Mouse (Mus musculus) hindbrain, embryonic 11.5 days (tissue): ENCODE measurements around the gene Ldlr. TPM values are rescaled to one million over a fixed set of nuclear protein-coding genes. Genes with fewer than 3 reads are reported as not detected.
"Not testable (repeated sequence)": the region's sequence is repeated elsewhere in the genome, so short reads cannot be mapped to it uniquely, and the experiment has no call there.

Experiments used
- ATAC-seq: fragments of 200-750 bp; cut with Nextera tagmentation; 2 replicates; pipeline ENCODE4 v1.8.0; 2017; ENCODE audit warnings: mild to moderate bottlenecking, moderate TSS enrichment, moderate library complexity; ENCODE audit not compliant: low FRiP score
- DNase-seq: peaks from one replicate; pipeline ENCODE4 v3.0.0-alpha.2; 2015; ENCODE audit warnings: low spot score
- H3K27ac ChIP-seq: fragments of 300-500 bp; sonication (generic); 2 replicates; pipeline ENCODE4 v1.5.1; 2014; ENCODE audit warnings: mild to moderate bottlenecking, low read depth, low read length
- H3K27me3 ChIP-seq: fragments of 300-500 bp; sonication (generic); 2 replicates; pipeline ENCODE4 v1.6.1; 2014; ENCODE audit warnings: mild to moderate bottlenecking, low read length, moderate library complexity, mixed read lengths; ENCODE audit not compliant: control insufficient read depth, insufficient read depth
- H3K36me3 ChIP-seq: fragments of 300-500 bp; sonication (generic); 2 replicates; pipeline ENCODE4 v1.6.1; 2014; ENCODE audit warnings: mild to moderate bottlenecking, low read length, moderate library complexity, mixed read lengths; ENCODE audit not compliant: control insufficient read depth, insufficient read depth
- H3K4me1 ChIP-seq: fragments of 300-500 bp; sonication (generic); replicated peaks from 2 replicates; pipeline ENCODE4 v1.6.1; 2014; ENCODE audit warnings: low read length, mixed read lengths; ENCODE audit not compliant: control insufficient read depth, insufficient read depth
- H3K4me2 ChIP-seq: fragments of 300-500 bp; sonication (generic); replicated peaks from 2 replicates; pipeline ENCODE4 v1.6.1; 2014; ENCODE audit warnings: mild to moderate bottlenecking, low read depth, low read length
- H3K4me3 ChIP-seq: fragments of 300-500 bp; sonication (generic); 2 replicates; pipeline ENCODE4 v1.5.1; 2014; ENCODE audit warnings: low read depth, low read length
- H3K9ac ChIP-seq: fragments of 300-500 bp; sonication (generic); 2 replicates; pipeline ENCODE4 v1.6.1; 2014; ENCODE audit warnings: low read depth, low read length
- H3K9me3 ChIP-seq: fragments of 300-500 bp; sonication (generic); 2 replicates; pipeline ENCODE4 v1.6.1; 2016; ENCODE audit warnings: low read length; ENCODE audit not compliant: control insufficient read depth
- WGBS: fragments of 180-500 bp; shearing (Covaris S2); extraction: QIAGEN DNeasy Blood & Tissue Kit; methylation state at CpG from one replicate; pipeline ENCODE4 v1.1.7; 2014; 5-methylcytosine and 5-hydroxymethylcytosine counted together
- polyA plus RNA-seq: library from polyadenylated mRNA; unstranded; fragments of >200 nt; fragmentation: Nextera tagmentation; extraction: Ambion mirVana; gene quantifications from 2 replicates; pipeline ENCODE4 v1.2.1, GENCODE M21; 2014

Ldlr gene
- polyA plus RNA-seq, 1 experiment from 2014 or later = 17.9 TPM

DNA sequence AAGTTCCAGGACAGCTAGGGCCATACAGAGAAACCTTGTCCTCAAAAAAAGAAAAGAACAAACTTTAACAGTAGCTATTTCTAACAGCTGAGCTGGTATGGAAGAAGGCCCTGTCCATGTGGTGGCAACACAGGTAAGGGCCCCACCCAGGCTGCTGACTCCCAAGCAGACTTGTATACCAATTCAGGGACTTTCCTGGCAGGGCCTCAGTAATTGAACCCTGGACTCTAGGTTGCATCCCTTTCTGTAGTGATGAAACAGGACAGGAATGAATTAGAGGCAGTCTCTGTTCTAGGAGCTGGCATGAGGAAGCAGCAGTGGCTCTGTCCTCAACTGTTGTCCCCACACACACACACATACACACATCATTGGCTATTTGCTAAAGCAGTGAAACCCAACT lies 29.2 kb upstream of the Ldlr start:
- 0 out of 2 replicates have a peak, but pooled peaks cover 14% of the 10 kb centered on the region for H3K36me3 ChIP-seq
- H3K4me2 ChIP-seq = no peak overlapping the region
- H3K4me3 ChIP-seq = no peak overlapping the region

DNA sequence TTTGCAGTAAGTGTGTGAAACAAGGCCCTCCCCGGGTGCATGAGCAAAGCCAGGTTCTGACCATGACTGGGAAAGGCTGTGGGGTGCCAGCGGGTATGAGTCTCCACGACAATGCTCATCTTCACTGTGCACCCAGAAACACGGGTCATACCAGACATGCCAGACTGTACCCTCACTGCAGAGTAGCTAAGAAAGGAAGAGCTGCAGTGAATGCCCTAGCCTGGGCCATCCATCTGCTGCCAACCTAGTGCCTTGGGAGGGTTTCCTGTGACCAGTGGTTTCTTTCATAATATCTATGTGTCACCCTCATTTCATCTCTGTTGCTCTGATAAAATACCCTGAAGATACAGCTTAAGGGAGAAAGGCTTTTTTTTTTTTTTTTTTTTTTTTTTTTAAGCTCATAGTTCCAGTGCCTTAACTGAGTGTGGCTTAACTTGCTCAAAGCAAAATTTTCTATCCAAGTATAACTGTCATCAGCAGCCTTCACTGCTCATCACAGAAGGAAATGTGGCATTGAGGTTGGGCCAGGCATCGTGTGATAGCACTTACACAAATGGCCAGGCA lies 28.0 kb upstream of the Ldlr start:
- WGBS = 90% methylated on average over 5 of the region's 5 CpGs
- no peak overlapping the region for H3K27ac ChIP-seq
- no peaks in the 10 kb centered on the region for H3K9me3 ChIP-seq
- H3K27me3 ChIP-seq = no peaks in the 10 kb centered on the region
- H3K36me3 ChIP-seq = 0 out of 2 replicates have a peak, but pooled peaks cover 14% of the 10 kb centered on the region
- H3K4me3 ChIP-seq = no peak overlapping the region
- no peak for ATAC-seq
- no peak for DNase-seq
- no peaks in the 10 kb centered on the region for H3K4me1 ChIP-seq
- no peak overlapping the region for H3K4me2 ChIP-seq
- no peak overlapping the region for H3K9ac ChIP-seq

More for the DNA sequence above, 29.2 kb upstream of the Ldlr start:
- Histone ChIP-seq H3K27ac (no peak overlapping the region), H3K27me3 (no peaks in the 10 kb centered on the region), H3K4me1 (no peaks in the 10 kb centered on the region), H3K9me3 (no peaks in the 10 kb centered on the region), H3K9ac (no peak overlapping the region)
- DNase-seq (no peak), ATAC-seq (no peak)

DNA sequence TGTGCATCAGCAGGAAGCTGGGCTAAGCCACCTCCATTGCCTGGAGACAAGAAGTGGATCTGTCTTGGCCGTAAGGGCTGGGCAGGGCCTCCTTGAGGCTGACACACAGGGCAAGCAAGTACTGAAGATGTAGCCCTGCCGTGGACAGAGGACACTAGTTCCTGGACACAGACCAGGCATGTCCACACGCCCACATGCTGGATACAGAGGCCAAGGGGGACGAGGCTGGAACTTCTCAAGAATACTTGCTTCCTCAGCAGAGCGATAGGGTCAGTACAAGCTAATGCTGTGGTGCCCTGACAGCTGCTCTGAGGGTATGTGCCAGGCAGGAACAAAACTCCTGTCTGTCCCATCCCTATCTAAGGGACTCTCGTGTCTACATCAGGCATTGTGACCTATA lies 26.2 kb upstream of the Ldlr start:
- Histone ChIP-seq H3K9me3 (no peaks in the 10 kb centered on the region), H3K4me2 (no peak overlapping the region), H3K9ac (no peak overlapping the region), H3K27me3 (no peaks in the 10 kb centered on the region), H3K27ac (no peak overlapping the region), H3K4me1 (no peaks in the 10 kb centered on the region), H3K36me3 (peaks cover 14% of the 10 kb centered on the region; the same call in 1 of the 2 replicates), H3K4me3 (no peak overlapping the region)
- no peak for ATAC-seq
- no peak for DNase-seq
- WGBS = 83% methylated on average over 6 of the region's 6 CpGs

DNA sequence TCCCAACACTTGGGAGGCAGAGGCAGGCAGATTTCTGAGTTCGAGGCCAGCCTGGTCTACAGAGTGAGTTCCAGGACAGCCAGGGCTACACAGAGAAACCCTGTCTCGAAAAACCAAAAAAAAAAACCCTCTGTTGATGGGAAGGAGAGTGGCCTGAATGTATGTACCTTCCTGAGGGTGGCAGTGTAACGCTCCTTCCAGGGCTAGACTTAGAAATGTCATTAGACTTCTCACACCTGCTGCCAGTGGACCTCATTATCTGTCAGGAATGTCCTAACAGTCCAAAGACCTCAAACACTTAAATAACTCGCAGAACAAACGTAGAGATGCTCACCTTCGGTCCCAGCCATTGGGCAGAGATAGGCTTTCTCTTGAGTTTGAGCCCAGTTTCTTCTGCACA lies 24.0 kb upstream of the Ldlr start:
- H3K4me1 ChIP-seq = not testable (repeated sequence)

DNA sequence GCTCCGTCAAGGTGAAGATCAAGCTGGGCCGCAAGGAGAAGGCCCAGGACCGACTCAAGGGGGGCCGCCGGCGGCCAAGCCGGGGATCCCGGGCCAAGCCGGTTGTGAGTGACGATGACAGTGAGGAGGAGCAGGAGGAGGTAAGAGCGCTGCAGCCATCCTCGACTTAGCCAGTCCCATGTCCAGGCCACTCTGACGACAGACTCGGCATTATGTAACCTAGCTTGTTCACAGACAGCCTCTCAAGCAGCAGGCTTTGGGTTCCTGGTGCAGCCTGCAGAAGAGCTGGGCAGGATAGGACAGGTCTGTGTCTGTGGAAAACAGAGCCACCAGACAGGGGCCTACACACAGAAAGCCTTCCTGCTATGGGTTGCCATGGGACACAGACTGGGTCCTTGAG lies 22.2 kb upstream of the Ldlr start:
- no peak overlapping the region for H3K4me3 ChIP-seq
- H3K9me3 ChIP-seq = no peaks in the 10 kb centered on the region
- no peak overlapping the region for H3K27ac ChIP-seq
- no peak overlapping the region for H3K4me2 ChIP-seq
- no peaks in the 10 kb centered on the region for H3K27me3 ChIP-seq
- DNase-seq (no peak), ATAC-seq (no peak)
- whole genome bisulfite sequencing = 96% methylated on average over 14 of the region's 14 CpGs
- peaks cover 19% of the 10 kb centered on the region; the same call in 1 of the 2 replicates for H3K36me3 ChIP-seq
- H3K4me1 ChIP-seq = no peaks in the 10 kb centered on the region
- no peak overlapping the region for H3K9ac ChIP-seq

More for the DNA sequence above, 24.0 kb upstream of the Ldlr start:
- H3K9me3 ChIP-seq, H3K4me2 ChIP-seq, H3K27me3 ChIP-seq, DNase-seq, H3K4me3 ChIP-seq, H3K27ac ChIP-seq, H3K9ac ChIP-seq, ATAC-seq: not testable (repeated sequence)
- WGBS = 82% methylated on average over 6 of the region's 6 CpGs
- peaks cover 15% of the 10 kb centered on the region; the same call in 1 of the 2 replicates for H3K36me3 ChIP-seq

DNA sequence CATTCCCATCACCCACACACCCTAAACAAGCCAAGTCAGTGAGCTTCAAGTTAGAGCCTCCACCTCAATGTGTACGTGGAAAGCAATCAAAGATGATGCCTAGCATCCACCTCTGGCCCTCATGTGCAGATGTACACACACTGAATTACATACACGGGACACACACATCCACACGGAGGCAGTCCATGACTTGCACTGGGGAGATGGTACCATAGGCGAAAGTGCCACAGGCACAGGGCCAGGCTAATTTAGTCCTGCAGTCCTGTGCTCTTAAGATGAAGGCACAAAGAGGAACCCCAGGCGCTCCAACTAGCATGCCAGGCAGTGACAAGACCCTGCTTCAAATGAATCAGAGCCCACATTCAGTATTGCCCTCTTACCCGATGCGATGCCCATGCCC lies 19.8 kb upstream of the Ldlr start:
- H3K4me3 ChIP-seq = no peak overlapping the region
- no peaks in the 10 kb centered on the region for H3K4me1 ChIP-seq
- ATAC-seq (no peak), DNase-seq (no peak)
- no peak overlapping the region for H3K4me2 ChIP-seq
- WGBS = 95% methylated on average over 7 of the region's 7 CpGs
- no peak overlapping the region for H3K9ac ChIP-seq
- H3K27me3 ChIP-seq = no peaks in the 10 kb centered on the region
- no peaks in the 10 kb centered on the region for H3K9me3 ChIP-seq
- no peak overlapping the region for H3K27ac ChIP-seq
- peaks cover 27% of the 10 kb centered on the region; the same call in 1 of the 2 replicates for H3K36me3 ChIP-seq

DNA sequence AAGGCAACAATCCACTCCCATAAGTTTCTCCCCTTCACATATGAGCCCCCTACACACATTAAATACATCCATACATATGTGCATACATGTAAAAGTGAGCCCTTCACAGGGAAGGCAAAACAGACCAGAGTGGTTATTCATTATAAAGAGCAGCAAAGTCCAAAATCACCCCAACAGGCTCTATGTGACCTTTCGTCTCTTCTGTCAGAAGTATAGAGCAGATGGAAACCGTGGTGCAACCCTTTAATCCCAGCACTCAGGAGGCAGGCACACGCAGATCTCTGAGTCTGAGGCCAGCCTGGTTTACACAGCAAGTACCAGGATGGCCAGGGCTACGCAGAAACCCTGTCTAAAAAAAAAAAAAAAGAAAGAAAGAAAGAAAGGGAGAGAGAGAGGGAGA lies 17.2 kb upstream of the Ldlr start:
- WGBS = 91% methylated on average over 4 of the region's 4 CpGs
- ATAC-seq (no peak), DNase-seq (no peak)
- Histone ChIP-seq H3K4me1 (no peaks in the 10 kb centered on the region), H3K9me3 (no peaks in the 10 kb centered on the region), H3K9ac (no peak overlapping the region), H3K4me3 (no peak overlapping the region), H3K36me3 (peaks cover 21% of the 10 kb centered on the region; the same call in 1 of the 2 replicates), H3K27ac (no peak overlapping the region), H3K27me3 (no peaks in the 10 kb centered on the region), H3K4me2 (no peak overlapping the region)

DNA sequence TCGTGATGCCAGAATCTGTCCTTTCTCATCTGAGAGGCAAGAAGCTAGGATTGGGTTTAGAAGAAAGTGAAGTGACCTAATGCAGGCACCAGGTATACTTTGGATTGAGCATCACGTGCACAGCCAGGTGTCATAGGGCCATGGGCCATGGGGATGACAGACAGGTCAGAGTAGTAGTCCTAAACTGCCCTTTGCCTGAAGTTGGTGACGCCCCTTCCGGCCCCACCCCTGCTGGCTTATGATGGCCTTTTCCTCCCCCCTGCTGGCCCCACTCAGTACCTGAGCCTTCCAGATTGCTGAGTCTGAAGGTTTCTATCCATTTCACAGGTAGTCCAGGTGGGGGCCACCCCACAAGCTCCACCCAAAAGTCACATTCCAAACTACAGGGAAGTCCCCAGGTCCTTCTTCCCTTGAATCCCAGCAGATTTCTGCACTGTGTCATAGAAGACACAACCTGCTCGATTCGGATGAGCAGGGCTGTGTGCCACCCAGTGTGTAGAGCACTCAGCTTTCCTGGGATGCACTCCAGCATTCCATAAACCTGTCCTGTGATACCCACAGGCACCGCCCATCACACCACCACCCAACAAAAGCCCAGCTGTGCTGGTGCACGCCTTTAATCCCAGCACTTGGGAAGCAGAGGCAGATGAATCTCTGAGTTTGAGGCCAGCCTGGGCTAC lies 16.6 kb upstream of the Ldlr start:
- DNase-seq (no peak), ATAC-seq (no peak)
- Histone ChIP-seq H3K27ac (no peak overlapping the region), H3K4me1 (no peaks in the 10 kb centered on the region), H3K36me3 (peaks cover 21% of the 10 kb centered on the region; the same call in 1 of the 2 replicates), H3K9me3 (no peaks in the 10 kb centered on the region), H3K4me2 (no peak overlapping the region), H3K9ac (no peak overlapping the region), H3K27me3 (no peaks in the 10 kb centered on the region), H3K4me3 (no peak overlapping the region)
- WGBS = 91% methylated on average over 8 of the region's 8 CpGs

DNA sequence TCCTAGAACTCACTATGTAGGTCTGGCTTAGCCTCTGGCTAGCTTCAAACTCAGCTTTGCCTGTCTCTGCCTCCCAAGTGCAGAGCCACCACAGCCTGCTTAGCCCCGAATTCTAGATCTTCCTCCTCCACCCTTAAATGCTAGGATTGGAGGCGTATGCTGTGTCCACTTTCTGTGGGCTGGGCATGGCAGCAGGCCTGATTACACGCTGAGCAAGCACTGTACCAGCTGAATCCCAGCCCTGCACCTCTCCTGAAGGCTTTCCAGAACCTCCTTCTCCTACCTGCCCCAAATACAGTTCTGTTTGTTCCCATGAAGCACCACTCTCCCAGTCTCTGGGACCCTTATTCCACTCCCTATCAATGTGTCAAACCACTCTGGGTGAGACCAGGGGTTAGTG lies 13.9 kb upstream of the Ldlr start:
- ATAC-seq = no peak
- no peaks in the 10 kb centered on the region for H3K4me1 ChIP-seq
- DNase-seq = no peak
- WGBS = 92% methylated on average over 3 of the region's 3 CpGs
- H3K36me3 ChIP-seq = peaks cover 13% of the 10 kb centered on the region; the same call in 1 of the 2 replicates
- no peak overlapping the region for H3K9ac ChIP-seq
- H3K27me3 ChIP-seq = no peaks in the 10 kb centered on the region
- H3K4me2 ChIP-seq = no peak overlapping the region
- no peaks in the 10 kb centered on the region for H3K9me3 ChIP-seq
- no peak overlapping the region for H3K4me3 ChIP-seq
- H3K27ac ChIP-seq = no peak overlapping the region
